Mouse (Mus musculus): ENCODE results near the gene Ap3d1.
A peak's percentile ranks its signal among the peaks of the same experiment; 100 is the strongest.

Gene Ap3d1

DNA sequence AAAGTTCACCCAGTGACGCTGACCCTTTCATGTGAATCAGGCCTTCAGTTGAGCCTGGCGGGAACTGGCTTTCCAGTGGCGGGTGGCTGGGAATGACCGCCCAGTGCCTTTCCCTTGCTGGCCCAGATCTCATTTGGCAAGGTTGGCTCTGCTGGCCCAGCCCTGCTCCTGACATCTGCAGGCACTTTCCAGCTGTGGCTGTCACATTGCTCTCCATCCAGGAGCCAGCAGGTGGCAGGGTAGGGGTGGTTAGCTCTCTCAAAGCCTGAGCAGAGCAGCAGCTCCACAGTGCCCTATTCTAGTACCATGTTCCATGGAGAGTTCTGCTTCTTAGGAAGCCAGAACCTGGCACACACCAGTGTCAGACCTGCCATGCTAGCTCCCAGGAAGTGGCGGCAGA lies 15.7 kb upstream of the Ap3d1 start:
- DNase-seq (ENCODE audit: low spot score in 2 of 2): peak; percentile 48 to 66

DNA sequence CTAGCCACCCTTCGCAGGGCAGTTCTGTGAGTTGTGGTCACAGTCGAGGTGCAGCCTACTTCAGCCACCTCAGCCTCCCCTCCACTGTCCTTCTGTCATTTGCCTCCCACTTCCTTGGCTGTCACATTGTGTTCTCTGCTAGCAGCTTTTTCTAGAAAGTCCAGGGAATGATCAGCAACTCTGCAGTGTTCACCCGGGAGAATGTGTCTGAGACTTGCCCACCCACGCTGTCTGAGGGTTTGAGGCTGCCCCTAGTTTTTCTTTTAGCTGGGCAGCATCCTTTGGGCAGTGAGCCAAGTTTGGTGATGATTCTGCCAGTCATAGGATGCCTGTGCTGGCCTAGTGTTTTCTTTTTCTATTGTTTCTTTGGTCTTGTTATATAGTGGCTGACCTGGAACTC lies 14.9 kb upstream of the Ap3d1 start:
- DNase-seq (ENCODE audit: low spot score in 2 of 2): peak; percentile 49 to 57

DNA sequence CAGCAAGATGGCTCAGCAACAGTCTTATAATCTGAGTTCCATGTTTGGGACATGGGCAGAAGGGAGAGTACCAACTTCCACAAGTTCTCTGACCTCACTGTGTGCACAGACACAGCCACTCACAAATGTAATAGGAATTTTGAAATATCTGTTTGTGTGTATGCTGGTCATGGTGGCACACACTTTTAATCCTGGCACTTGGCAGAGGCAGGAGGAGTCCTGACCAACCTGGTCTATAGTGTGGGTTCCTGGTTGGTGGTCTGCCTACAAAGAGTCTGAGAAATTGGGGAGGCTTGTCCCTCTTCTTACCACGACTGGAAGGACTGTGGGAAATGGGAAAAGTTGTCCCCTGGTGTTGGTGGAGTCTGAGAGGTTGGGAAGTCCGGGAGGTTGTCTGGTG lies 14.4 kb upstream of the Ap3d1 start:
- no peak for DNase-seq (ENCODE audit: low spot score in 2 of 2)

DNA sequence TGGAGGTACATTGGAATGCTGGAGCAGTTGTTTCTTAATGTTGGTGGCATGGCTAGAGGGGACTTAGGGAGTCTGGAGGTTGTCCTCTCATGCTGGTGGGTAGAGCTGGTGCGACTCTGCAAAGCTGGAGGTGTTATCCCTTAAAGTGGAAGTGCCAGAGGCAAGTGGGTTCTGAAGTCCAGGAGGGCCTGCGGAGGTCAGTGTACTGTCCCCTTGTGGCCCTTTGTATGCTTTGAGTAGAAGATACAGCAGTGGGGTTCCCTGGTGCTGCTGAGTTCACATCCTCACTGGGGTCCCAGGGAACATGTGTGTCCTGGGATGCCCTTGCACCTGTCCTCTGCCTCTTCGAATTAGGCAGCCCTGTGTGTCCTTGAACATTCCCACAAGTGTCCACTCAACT lies 14.0 kb upstream of the Ap3d1 start:
- DNase-seq (ENCODE audit: low spot score in 2 of 2): no peak

DNA sequence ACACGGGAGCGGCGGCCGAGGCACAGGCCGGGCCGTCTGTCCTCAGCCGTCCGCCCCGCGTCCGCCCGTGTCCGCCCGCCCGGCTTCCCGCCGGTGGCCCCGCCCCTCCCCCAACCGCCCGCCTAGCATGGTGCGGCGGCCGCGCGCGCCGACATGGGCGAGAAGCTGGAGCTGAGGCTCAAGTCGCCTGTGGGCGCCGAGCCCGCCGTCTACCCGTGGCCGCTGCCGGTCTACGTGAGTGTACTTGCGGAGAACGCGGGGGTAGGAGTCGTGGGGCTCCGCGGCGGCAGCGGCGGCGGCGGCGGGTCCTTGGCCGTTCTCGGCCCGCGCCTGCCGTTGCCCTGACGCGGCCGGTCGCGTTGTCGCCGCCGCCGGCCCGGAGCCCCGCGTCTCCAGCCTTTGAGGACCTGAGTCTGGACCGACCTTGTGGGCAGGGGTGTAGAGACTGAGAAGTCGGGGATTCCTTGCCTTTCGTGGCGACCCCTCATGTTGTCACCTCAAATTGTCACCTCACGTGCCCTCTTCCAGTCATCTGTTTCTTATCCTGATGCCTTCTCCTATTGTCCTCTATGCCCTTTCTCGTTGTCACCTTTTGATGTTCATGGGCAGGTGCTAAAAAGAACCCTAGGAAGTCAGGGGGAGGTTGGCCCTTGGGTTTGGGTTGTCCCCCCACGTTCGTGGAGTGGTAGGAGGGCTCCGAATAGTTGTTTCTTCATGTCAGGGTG lies 13.4 kb upstream of the Ap3d1 start:
- no peak for DNase-seq (ENCODE audit: low spot score in 2 of 2)

DNA sequence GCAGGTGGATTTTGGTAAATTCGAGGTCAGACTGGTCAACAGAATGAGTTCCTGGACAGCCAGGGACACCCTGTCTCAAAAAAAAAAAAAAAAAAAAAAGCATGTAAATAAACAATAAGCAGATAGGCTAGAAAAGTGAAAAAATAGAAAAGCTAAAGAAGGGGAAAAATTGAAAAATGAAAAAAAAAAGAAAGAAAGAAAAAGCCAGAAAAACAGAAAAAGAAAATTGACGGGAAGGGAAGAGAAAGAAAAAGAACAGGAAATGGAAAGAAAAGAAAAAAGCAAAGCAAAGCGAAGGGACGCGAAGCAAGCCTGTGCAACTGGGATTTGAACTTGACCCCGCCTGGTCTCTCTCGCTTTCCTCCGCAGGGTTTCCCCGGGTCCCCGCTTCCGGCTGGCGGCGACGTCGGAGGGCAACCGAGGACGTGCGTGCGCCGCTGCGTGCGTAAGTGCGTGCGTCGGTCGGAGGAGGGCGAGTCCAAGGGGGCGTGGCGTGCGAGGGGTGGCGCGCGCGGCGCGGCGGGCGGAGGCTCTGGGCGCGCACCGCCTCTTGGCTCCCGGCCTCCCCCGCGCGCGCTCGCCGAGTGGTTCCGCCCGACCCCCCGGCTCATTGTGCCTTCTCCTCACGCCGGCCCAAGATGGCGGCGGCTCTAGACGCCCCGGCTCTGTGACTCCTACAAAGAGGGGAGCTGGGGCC lies 12.7 kb upstream of the Ap3d1 start, which contains the start of gene Dot1l:
Dot1l (plus strand) TSS at position 613 of the 697 bp plus-strand sequence.
- peak; percentile 97 to 98 for DNase-seq (ENCODE audit: low spot score in 2 of 2)

DNA sequence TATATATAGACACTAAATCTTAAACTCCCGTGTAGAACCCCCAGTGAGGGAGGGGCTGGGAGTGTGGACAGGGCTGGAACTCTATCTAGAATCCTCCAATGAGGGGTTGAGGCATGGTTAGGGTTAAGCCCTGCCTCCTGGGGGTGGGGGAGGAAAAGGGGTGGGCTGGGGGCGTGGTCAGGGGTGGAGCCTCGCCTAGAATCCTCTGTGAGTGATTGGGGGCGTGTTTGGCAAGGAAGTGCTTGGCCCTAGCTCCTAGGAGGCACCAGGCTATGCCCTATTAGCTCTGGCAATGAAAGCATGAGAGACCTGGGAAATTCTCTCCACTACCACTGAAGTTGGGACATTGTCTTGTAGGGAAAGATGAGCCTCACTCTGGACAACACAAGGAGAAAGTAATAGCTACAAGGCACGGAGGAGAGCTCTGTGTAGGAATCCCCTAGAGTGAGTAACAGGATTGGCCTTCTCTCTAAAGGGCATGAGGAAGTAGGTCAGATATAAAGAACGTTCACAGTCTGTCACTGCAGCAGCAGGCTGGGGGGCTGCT lies 10.1 kb upstream of the Ap3d1 start:
- DNase-seq (ENCODE audit: low spot score in 2 of 2): no peak

DNA sequence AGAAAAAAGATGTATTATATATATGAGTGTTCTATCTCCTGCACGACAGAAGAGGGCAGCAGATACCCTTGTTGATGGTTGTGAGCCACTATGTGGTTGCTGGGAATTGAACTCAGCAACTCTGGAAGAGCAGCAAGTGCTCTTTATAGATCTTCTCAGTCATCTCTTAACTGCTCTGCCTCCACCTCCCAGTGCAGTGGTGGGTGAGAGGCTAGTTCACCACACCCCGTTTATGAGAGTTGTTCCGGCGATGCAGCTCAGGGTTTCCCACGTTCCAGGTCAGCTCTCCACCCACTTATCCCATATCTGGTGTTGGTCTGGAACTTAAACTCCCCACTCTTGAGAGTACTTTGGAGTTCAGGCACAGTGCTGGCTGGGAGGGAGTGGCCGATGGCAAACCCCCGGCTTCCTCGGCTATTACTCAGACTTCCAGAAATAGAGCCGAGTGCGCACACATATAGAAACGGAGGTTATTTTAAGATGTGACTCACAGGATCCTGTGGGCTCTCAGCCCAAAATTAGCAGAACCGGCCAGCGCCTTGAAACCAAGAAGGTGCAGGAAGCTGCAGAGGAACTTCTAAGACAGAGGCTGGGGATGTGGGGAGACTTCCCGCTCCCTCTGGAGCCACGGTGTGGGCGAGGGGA lies 9.2 kb upstream of the Ap3d1 start:
- DNase-seq (ENCODE audit: low spot score in 2 of 2): peak; percentile 72 to 89

DNA sequence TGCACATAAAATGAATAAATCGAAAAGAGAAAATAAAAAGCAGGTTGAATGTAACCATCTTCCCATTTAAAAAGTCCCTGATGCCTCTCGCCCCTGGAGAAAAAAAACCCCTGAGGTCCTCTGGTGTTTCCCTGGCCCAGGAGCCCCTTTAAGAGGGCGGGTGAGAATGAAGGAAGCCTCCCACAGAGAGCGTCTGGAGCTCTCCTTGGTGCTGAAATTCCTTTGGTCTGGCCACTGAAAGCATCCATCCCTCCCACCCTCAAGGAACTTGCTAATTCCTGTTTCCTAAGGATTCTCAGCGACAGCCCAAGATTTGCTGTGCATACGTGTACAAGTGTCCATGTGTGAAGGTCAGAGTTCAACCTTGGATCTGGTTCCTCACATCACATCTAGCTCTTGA lies 6.5 kb upstream of the Ap3d1 start:
- no peak for DNase-seq (ENCODE audit: low spot score in 2 of 2)

DNA sequence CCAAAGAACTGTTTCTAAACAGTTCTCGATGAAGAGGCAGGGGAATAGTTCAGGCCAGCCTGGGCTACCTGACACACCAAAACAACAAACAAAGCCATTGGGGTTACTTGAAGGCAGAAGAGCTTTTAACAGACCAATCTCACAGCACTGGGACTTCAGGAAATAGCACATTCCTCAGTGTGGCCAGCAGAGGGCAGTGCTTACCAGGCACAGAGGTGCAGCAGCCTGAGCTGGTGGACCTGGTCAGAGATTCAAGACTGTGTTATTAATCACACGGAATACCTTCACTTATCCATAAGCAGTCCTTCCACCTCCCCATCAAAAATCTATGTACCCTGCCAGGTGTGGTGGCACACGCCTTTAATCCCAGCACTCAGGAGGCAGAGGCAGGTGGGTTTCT lies 5.3 kb upstream of the Ap3d1 start:
- peak; percentile 67 to 77 for DNase-seq (ENCODE audit: low spot score in 2 of 2)

DNA sequence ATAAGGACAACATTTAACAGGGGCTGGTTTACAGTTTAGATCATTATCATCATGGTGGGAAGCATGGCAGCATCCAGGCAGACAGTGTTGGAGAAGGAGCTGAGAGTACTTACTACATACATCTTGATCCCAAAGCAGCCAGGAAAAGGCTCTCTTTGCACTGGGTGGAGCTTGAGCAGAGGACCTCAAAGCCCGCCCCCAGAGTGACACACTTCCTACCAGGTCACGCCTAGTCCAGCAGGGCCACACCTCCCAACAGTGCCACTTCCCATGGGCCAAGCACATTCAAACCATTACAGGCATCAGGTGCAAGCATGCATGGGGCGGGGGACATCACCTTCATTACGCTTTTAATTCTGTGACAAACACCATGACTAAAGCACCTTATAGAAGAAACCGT lies 2.2 kb upstream of the Ap3d1 start:
- no peak for DNase-seq (ENCODE audit: low spot score in 2 of 2)

DNA sequence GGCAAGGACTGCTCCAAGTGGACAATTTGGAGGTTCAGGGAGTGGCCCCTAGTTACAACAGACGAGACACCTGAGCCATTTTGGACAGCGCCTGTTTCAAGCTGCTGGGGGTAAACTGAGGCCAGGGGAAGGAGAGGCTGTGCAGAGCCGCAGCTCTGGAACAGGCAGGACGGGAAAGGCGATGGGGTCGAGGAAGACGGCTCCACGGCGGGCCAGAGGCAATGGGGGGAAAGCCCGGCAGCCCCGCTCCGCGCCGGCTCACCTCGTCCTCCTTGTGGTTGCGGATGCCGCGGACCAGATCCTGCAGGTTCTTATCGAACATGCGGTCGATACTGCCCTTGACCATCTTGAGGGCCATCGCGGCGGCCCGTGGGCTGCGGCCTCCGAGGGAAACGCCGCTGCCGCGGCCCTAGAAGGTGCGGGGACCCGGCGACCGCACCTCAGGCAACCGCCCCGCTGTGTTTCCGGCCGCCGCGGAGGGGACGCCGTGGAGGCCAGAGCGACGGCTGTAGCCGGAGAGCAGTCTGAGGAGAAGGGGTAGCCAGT lies 357 bp downstream of the Ap3d1 start:
- no peak for DNase-seq (ENCODE audit: low spot score in 2 of 2)

DNA sequence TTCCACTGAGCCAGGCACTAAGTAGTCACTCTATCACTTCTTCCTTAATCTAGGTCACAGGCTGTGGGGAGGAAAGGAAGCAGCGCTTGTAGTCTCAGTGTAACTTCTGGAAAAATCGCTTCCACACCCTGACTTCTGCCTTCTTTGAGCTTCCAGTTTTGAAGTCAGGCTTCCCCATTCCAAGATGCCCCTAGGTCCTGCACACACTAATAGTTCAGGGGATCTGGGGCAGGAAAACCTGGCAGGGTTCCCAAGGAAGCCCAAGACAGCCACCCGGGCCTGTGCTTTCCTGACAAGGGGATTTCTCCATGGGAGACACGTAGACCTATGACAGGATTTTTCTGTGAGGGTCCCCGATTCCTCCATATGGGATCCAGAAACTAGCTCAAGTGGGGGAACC lies 918 bp downstream of the Ap3d1 start:
- DNase-seq (ENCODE audit: low spot score in 2 of 2): no peak

DNA sequence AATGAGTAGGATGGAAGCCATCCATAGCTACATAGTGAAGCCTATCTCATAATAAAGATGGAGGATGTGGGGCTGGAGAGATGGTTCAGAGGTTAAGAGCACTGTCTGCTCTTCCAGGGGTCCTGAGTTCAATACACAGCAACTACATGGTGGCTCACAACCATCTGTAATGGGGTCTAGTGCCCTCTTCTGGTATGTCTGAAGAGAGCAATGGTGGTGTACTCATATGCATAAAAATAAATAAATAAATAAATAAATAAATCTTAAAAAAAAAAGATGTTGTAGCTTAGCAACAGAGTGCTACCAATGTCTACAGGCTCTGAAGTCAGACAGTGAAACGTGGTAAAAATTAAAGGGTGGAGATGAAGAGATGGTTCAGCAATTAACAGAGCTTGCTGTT lies 3.4 kb downstream of the Ap3d1 start:
- no peak for DNase-seq (ENCODE audit: low spot score in 2 of 2)

DNA sequence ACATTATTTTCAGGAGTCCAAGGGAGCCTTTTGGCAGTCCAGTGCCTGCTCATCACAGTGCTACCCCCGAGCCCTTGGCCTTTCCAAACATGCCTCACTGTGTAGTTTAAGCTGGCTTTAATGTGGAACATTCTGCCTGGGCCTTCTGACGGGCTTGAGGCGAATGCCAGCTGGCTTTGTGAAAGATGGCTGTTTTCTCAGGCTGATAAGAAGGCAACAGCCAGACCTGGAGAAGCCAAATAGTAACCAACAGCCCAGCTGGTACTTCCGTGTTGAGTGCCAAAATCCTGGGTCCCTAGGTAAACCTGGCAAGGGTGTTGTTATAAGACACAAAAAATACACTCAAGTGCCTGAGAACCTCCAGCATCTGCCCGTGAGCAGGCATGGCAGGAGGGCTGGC lies 5.3 kb downstream of the Ap3d1 start:
- no peak for DNase-seq (ENCODE audit: low spot score in 2 of 2)

DNA sequence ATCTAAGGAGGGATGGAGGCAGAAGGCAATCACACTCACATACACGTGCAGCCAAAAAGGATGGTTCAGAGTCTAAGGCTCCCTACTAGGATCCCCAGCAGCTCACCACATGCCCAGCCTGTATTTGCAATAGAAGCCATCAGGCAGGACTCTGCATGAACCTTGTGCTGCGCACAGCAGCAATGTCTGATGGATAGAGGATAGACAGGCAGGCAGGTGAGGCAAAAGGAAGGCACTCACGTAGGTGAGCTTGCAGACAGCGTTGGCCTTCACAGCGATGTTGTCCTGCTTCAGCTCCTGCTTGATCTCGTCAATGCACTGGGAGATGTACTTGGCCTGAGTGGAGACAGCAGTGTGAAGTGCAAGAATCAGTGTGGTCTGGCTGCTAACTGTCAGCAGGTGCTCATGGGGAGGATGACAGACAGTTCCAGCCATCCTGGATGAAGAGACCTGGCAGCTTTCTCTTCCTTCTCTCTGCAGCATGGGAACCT lies 9.4 kb downstream of the Ap3d1 start:
- no peak for DNase-seq (ENCODE audit: low spot score in 2 of 2)

DNA sequence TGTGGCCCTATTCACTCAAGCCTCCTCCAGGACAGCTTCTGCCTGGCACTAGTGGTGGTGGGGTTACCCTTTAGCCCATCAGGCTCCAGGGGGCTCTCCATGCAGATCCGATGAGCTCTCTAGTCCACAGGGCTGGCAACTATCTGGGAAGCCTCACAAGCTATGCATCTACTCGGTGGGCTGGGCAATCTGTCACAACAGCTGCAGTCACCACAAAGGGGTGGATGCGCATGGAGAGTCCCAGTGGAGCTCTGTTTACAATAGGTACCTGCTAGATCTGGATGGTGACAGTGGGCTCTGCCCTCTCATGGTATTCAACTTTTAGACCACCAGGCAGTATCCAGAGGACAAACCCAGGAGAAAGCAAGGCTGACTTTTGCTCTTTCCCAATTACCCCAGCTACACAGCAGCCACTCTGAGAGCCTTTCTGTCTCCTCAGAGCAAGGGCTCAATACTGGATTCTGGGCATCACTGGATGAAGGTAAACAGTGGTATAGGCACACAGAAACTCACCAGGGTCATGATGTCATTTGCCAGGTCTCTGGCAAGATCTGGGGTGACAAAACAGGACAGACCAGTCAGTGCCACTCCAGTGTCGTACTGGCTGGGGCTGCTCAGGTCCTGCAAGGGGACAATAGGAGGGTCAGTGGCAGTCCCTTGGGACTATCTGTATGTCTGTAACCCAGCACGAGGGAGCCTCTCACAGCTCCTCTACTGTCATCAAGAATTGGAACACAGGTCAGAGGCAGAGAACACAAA lies 14.5 kb downstream of the Ap3d1 start:
- DNase-seq (ENCODE audit: low spot score in 2 of 2): no peak

DNA sequence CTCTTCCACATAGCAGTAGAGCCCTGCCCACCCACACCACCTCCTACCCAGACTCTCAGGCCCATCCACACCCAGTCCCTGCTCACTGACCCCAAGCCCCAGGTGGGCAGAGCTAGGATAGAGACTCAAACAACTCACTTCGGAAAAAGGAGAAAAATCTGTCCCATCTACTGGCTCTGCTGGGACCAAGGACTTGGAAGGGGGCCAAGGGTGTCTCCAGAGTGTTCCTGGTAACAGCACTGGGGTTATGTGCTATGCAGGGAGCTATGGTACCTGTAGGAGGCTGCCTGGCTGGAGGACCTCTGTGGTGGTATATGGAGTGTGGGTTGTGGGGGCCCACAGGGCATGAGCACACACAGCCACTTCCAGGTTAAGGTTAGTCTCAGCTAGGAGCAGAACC lies 24.8 kb downstream of the Ap3d1 start:
- no peak for DNase-seq (ENCODE audit: low spot score in 2 of 2)

DNA sequence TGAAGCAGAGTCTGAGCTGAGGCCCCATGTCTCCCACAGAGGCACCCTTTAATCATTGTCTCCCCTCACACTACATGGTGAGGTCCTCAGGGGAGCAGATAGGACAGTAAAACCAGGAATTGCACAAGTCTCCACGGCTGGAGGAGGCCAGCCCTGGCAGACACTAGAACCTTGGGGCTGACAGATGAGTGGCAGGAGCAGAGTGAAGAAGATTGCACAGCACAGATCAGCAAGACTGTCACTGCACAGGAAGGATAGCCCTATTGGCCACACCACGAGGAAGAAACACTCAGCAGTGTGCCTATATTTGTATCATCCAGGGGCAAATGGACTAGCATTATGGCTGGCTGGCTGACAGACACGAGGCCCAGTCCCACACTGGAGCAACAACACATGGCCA lies 31.2 kb downstream of the Ap3d1 start:
- DNase-seq (ENCODE audit: low spot score in 2 of 2): no peak

DNA sequence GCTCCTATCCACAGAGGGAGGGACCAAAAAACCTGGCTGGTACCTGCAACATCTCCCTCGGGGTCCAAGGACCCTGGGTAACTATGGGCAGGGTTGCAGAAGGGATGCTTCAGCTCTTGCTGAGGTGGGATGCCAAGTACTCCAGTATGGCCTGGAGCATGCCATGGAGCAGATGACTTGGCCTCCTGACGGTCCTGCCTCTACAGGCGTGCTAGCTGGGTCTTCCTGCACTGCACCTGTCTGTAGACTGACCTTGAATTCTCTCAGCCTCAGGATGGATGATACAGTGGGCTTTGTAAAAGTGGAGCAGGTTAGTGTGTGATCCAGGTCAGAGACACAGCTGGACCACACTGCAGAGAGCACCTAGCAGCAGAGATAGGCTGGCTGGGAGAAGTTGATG lies 36.6 kb downstream of the Ap3d1 start:
- DNase-seq (ENCODE audit: low spot score in 2 of 2): no peak

DNA sequence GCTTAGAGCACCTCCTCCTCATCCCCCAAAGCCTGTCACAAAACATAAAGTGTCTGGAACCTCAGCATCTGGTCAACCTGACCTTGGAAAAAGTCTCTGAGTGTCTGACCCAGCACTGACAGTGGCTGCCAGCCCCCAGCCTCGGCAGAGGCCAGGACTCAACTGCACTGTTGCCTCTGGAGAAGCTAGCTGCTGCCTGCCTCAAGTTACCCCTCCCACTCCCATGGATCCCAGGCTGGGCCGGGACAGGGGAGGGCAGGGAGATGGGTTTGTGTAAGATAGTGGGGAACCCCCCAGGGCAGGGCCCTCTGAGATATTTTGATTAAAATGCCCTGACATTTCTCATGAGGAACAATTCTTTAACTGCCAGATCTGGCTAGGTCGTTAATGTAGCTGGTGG lies 37.0 kb downstream of the Ap3d1 start:
- no peak for DNase-seq (ENCODE audit: low spot score in 2 of 2)

DNA sequence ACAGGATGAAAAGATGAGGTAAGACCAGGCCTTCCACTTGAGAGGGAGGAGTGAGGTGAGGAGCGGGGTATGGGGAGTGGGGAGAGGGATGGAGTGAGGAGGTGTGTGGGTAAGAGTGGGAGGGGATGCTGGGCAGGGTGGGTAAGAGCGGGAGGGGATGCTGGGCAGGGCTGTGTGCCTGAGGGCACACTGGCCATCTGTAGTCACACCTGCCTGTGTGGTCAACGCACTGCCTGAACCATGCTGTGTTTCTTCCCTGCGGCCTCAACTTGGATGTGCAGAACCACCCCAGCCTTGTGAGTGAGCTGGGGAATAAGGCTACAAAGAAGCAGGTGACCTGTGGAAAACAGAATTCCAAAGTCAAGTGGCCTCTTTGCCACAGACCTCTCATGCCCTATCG lies 37.6 kb downstream of the Ap3d1 start:
- DNase-seq (ENCODE audit: low spot score in 2 of 2): no peak
